ENCODE assay signal across 8 mouse cellular contexts in the genomic region with DNA sequence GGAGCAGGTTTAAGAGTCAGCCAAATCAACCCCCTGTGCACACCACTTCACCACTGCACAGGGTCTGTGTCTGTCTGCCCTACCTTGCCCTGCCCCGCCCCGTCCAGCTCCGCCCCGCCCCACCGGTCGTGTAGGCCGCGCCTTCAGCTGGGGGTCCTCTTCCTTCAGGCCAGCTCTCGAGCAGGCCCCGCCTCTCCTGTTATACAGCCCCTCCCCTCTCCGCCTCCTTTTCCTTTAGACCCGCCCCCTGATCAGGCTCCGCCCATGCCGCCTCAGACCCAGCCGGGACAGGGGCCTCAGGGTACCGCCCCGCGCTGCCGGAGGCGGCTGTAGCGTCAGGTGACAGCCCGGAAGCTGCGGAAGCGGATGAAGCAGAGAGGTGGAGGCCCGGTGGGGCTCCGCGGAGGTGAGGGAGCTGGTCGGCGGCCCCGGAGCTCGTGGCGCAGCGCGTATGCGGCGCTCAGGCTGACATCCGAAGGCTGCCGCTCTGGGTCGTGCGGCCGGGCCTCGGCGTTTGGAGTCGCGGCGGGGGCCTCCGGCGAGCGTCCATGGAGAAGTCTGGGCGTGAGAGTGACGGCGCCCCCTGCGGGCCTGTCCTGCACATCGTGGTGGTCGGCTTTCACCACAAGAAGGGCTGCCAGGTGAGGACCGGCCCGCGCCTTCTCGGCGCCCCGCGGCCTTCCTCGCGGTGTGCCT. TPM values are rescaled to one million over a fixed set of nuclear protein-coding genes. Genes with fewer than 3 reads are reported as not detected.
DNase-seq lines count a peak whose midpoint lies in the region; ATAC-seq lines count a peak whose summit lies in the region.

A gene (plus strand): TSS at position 326 of the 696 bp plus-strand sequence.

- H3K9ac ChIP-seq in forebrain, embryonic 14.5 days (ENCODE audit: low read length) = peak within 1 kb of the TSS; percentile 88
- H3K9ac ChIP-seq in neural tube, embryonic 15.5 days (replicated peaks) = peak within 1 kb of the TSS; percentile 84

- intact Hi-C loops in heart, postnatal 14 days (cut with DNase I) = loop anchor here (5.0 to 10.0 kb wide), 3 partner anchors 83 to 820 kb away; a partner anchor contains a TSS

- H3K9me3 ChIP-seq in forebrain, embryonic 14.5 days (replicated peaks; ENCODE audit: control insufficient read depth, low read length) = no peaks in the 10 kb centered on the region
- H3K9me3 ChIP-seq in neural tube, embryonic 15.5 days (replicated peaks) = no peaks in the 10 kb centered on the region

- no peaks in the 10 kb centered on the region for H3K27me3 ChIP-seq in forebrain, embryonic 14.5 days (replicated peaks; ENCODE audit: control insufficient read depth, insufficient read depth, low read length)
- H3K27me3 ChIP-seq in neural tube, embryonic 15.5 days (replicated peaks) = no peaks in the 10 kb centered on the region

- H3K27ac ChIP-seq in forebrain, embryonic 14.5 days (ENCODE audit: low read depth, low read length) = peak within 1 kb of the TSS; percentile 96
- peak within 1 kb of the TSS; percentile 97 for H3K27ac ChIP-seq in neural tube, embryonic 15.5 days (replicated peaks)

- WGBS in forebrain, embryonic 14.5 days = under 1% methylated on average over 51 of the region's 64 CpGs
- under 1% methylated on average over 64 of the region's 64 CpGs for WGBS in neural tube, embryonic 15.5 days

- ATAC-seq in forebrain, embryonic 14.5 days = peak; percentile 98
- peak; percentile 97 for ATAC-seq in neural tube, embryonic 15.5 days (ENCODE audit: low FRiP score)

- H3K4me2 ChIP-seq in forebrain, embryonic 14.5 days (ENCODE audit: low read length) = peak within 1 kb of the TSS; percentile 70
- H3K4me2 ChIP-seq in neural tube, embryonic 15.5 days = peak within 1 kb of the TSS; percentile 65

- peak; percentile 98 for DNase-seq in ES-CJ7 (ENCODE audit: low read depth, low spot score)
- peak; percentile 98 for DNase-seq in cerebellum, adult 11 months
- DNase-seq in forebrain, embryonic 14.5 days (ENCODE audit: low spot score) = peak; percentile 97
- DNase-seq in heart, postnatal 14 days = peak; percentile 97 to 98
- peak; percentile 97 for DNase-seq in layer of hippocampus, adult 11-12 months (ENCODE audit: low spot score)
- DNase-seq in lung, adult 18-20 months = peak; percentile 99
- peak; percentile 99 for DNase-seq in testis, postnatal 14 days (ENCODE audit: low spot score)

- H3K4me3 ChIP-seq in forebrain, embryonic 14.5 days (ENCODE audit: low read depth, low read length) = peak within 1 kb of the TSS; percentile 75
- peak within 1 kb of the TSS; percentile 76 for H3K4me3 ChIP-seq in neural tube, embryonic 15.5 days (replicated peaks)

- no peaks in the 10 kb centered on the region for H3K36me3 ChIP-seq in forebrain, embryonic 14.5 days (ENCODE audit: control insufficient read depth, insufficient read depth, low read length)
- no peaks in the 10 kb centered on the region for H3K36me3 ChIP-seq in neural tube, embryonic 15.5 days

- peaks cover 8% of the 10 kb centered on the region for H3K4me1 ChIP-seq in forebrain, embryonic 14.5 days (ENCODE audit: control insufficient read depth, insufficient read depth, low read length)
- peaks cover 19% of the 10 kb centered on the region for H3K4me1 ChIP-seq in neural tube, embryonic 15.5 days

RNA-seq across cellular contexts. Expression of the gene that starts here (rescaled TPM):
- polyA plus RNA-seq in forebrain, embryonic 14.5 days (2014; fragmentation: Nextera tagmentation; extraction: Ambion mirVana) = 40.3 and 51.8 TPM in 2 replicates
- total RNA-seq in heart, postnatal 14 days (2021) = 1 to 10 TPM; 7.5 to 8.7 TPM
- 20.2 and 22.5 TPM in 2 replicates for polyA plus RNA-seq in neural tube, embryonic 15.5 days (2015; fragmentation: Nextera tagmentation; extraction: Ambion mirVana)

Comparison
In these comparisons a context has a peak if more than half of its experiments do, and no peak if none do; other contexts are left out.
1. Peak in every context shown above with its lines: DNase-seq, ATAC-seq, H3K4me3 ChIP-seq and H3K27ac ChIP-seq.